Mouse (Mus musculus) neural tube, embryonic 13.5 days (tissue): ENCODE data around the gene Bdh2. TPM values are rescaled to one million over a fixed set of nuclear protein-coding genes. Genes with fewer than 3 reads are reported as not detected.

ENCODE experiments used
- ATAC-seq: fragments of 200-750 bp; cut with Nextera tagmentation; 2 replicates; pipeline ENCODE4 v1.8.0; 2017; ENCODE audit warnings: low read depth, mild to moderate bottlenecking, moderate TSS enrichment, moderate library complexity
- H3K27ac ChIP-seq: fragments of 300-500 bp; sonication (generic); replicated peaks from 2 replicates; pipeline ENCODE4 v1.5.1; 2015; ENCODE audit warnings: moderate library complexity, mild to moderate bottlenecking, inconsistent platforms
- H3K27me3 ChIP-seq: fragments of 300-500 bp; sonication (generic); 2 replicates; pipeline ENCODE4 v1.6.1; 2015; ENCODE audit warnings: mild to moderate bottlenecking, inconsistent platforms
- H3K36me3 ChIP-seq: fragments of 300-500 bp; sonication (generic); 2 replicates; pipeline ENCODE4 v1.6.1; 2015; ENCODE audit warnings: mild to moderate bottlenecking, inconsistent platforms
- H3K4me1 ChIP-seq: fragments of 300-500 bp; sonication (generic); replicated peaks from 2 replicates; pipeline ENCODE4 v1.6.1; 2015; ENCODE audit warnings: inconsistent platforms
- H3K4me2 ChIP-seq: fragments of 300-500 bp; sonication (generic); 2 replicates; pipeline ENCODE4 v1.6.1; 2015; ENCODE audit warnings: inconsistent platforms, mild to moderate bottlenecking, moderate library complexity
- H3K4me3 ChIP-seq: fragments of 300-500 bp; sonication (generic); 2 replicates; pipeline ENCODE4 v1.5.1; 2015; ENCODE audit warnings: mild to moderate bottlenecking, inconsistent platforms
- H3K9ac ChIP-seq: fragments of 300-500 bp; sonication (generic); 2 replicates; pipeline ENCODE4 v1.6.1; 2015; ENCODE audit warnings: moderate library complexity, mild to moderate bottlenecking, inconsistent platforms
- H3K9me3 ChIP-seq: fragments of 300-500 bp; sonication (generic); 2 replicates; pipeline ENCODE4 v1.6.1; 2016; ENCODE audit warnings: inconsistent platforms
- WGBS: fragments of 180-500 bp; shearing (Covaris S2); methylation state at CpG from one replicate; pipeline ENCODE4 v1.1.7; 2015; 5-methylcytosine and 5-hydroxymethylcytosine counted together
- polyA plus RNA-seq: library from polyadenylated mRNA; unstranded; fragments of >200 nt; fragmentation: Nextera tagmentation; extraction: Ambion mirVana; gene quantifications from 2 replicates; pipeline ENCODE4 v1.2.1, GENCODE M21; 2015

Gene Bdh2
- polyA plus RNA-seq, 1 experiment from 2014 or later = 3.5 TPM

DNA sequence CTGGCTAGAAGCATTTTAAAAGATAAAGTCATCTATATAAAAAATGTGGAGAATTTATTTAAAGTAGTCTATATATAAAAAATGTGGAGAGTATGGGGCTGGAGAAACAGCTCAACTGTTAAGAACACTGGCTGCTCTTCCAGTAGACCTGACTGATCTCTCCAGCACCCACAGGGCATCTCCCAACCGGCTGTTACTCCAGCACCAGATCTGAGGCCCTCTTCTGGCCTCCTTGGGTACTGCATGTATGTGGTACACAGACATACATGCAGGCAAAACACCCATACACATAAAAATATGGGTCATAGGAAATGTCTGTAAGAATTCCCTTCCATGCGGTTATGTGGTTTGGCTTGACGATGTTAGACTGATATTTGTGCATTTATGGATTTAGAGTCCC, 47.5 kb downstream of the Bdh2 start:
- no peak overlapping the region for H3K27ac ChIP-seq

DNA sequence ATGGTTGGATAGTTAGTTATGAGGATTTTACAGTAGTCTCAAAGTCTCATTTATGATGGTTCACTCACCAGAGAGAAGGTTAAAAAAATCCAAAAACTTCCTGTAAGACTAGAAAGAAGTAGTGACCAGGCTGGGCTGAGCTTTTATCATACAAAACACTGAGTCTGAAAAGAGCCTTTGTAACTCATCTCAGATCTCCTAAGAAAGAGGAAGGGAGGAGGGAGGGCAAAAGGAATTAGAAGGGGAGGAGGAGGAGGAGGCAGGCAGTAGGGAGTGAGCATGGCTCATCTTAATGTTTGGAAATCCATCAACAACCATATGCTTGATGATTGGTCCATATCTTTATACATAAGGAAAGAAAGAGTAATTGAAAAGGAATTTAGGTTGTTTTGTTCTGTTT, 51.7 kb downstream of the Bdh2 start:
- Histone ChIP-seq H3K4me1 (no peaks in the 10 kb centered on the region), H3K4me2 (no peak overlapping the region), H3K27ac (no peak overlapping the region), H3K36me3 (no peaks in the 10 kb centered on the region), H3K27me3 (no peaks in the 10 kb centered on the region), H3K4me3 (no peak overlapping the region), H3K9me3 (no peaks in the 10 kb centered on the region), H3K9ac (no peak overlapping the region)
- ATAC-seq = no peak

More for the DNA sequence above, 47.5 kb downstream of the Bdh2 start:
- Histone ChIP-seq H3K4me2 (no peak overlapping the region), H3K9ac (no peak overlapping the region), H3K9me3 (no peaks in the 10 kb centered on the region), H3K36me3 (no peaks in the 10 kb centered on the region), H3K4me1 (peaks cover 4% of the 10 kb centered on the region; the same call in 1 of the 2 replicates), H3K27me3 (no peaks in the 10 kb centered on the region), H3K4me3 (no peak overlapping the region)
- WGBS = 40% methylated on average over 3 of the region's 3 CpGs
- no peak for ATAC-seq

DNA sequence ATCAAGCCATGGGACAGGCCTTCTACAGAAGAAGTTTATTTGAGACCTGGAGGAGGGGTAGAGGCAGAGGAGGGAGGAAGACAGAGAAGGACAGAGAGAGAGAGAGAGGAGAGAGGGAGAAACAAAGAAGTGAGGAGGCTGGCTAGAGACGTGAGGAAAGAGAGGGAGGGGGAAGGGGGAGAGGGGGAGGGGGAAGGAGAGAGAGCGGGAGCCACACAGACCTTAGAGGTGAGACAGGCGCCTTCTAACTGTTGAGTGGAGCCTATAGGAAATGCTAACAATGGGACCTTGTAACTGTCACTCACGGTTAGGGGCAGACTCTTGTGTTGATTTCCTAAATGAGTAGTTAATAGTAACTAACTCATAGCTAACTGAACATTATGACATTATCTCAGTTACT, 52.7 kb downstream of the Bdh2 start:
- ATAC-seq = no peak
- WGBS = 40% methylated on average over 4 of the region's 4 CpGs
- H3K27me3 ChIP-seq = no peaks in the 10 kb centered on the region
- H3K9me3 ChIP-seq = no peaks in the 10 kb centered on the region
- no peak overlapping the region for H3K4me3 ChIP-seq
- no peak overlapping the region for H3K27ac ChIP-seq
- no peak overlapping the region for H3K9ac ChIP-seq
- H3K36me3 ChIP-seq = no peaks in the 10 kb centered on the region
- no peaks in the 10 kb centered on the region for H3K4me1 ChIP-seq
- H3K4me2 ChIP-seq = no peak overlapping the region

DNA sequence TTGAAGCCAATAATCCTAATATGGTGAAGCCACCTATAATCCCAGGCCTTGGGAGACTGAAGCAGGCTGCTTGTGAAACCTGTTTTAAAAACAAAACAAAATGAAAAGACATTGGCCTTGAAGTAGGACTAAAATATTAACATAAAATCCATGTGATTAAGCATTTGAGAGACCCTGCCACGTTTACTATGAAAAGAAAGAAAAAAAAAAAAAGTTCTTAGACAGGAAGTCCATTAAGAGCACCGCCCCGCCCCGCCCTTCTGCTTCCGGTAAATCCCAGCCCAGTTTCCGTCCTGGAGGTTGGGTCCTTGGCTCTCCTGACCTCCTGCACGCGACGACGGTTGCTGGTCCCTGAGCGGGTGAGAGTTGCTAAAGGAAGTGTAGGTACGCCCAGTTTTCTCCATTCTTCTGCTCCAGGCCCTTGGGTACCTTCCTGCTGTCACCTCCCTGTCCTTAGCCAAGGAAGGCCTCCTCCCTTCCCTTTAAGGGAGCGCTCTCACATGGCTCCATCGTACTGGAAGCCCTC, 66.8 kb downstream of the Bdh2 start, which contains the start of gene Slc9b1:
Gene Slc9b1 (plus strand): TSS at position 291 of the 526 bp plus-strand sequence.
- Histone ChIP-seq H3K36me3 (no peaks in the 10 kb centered on the region), H3K4me3 (no peak within 1 kb of the TSS), H3K27me3 (no peaks in the 10 kb centered on the region), H3K9ac (no peak within 1 kb of the TSS), H3K9me3 (no peaks in the 10 kb centered on the region), H3K4me2 (no peak within 1 kb of the TSS), H3K4me1 (no peaks in the 10 kb centered on the region), H3K27ac (no peak within 1 kb of the TSS)
- no peak for ATAC-seq
- 80% methylated on average over 14 of the region's 14 CpGs for WGBS

DNA sequence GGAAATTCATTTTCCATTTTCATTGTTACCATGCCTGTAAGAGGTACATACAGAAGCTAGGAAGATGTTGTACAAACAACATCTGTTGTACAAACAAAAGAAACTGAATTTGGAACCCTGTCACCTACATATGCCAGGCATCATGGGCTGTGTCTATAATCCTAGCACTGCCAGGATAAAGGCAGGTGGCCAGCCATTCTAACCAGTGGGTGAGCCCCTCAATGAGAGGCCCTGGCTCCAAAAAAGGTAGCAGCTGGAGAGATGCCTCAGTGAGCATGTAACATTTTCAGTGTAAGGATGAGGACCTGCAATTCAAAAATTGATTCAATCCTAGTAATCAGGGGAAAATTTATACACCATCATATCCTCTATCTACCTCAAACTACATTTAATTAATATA, 68.0 kb downstream of the Bdh2 start:
- Histone ChIP-seq H3K9ac (no peak overlapping the region), H3K4me1 (no peaks in the 10 kb centered on the region), H3K27ac (no peak overlapping the region), H3K4me2 (no peak overlapping the region), H3K9me3 (no peaks in the 10 kb centered on the region), H3K27me3 (no peaks in the 10 kb centered on the region), H3K36me3 (no peaks in the 10 kb centered on the region), H3K4me3 (no peak overlapping the region)
- no peak for ATAC-seq

DNA sequence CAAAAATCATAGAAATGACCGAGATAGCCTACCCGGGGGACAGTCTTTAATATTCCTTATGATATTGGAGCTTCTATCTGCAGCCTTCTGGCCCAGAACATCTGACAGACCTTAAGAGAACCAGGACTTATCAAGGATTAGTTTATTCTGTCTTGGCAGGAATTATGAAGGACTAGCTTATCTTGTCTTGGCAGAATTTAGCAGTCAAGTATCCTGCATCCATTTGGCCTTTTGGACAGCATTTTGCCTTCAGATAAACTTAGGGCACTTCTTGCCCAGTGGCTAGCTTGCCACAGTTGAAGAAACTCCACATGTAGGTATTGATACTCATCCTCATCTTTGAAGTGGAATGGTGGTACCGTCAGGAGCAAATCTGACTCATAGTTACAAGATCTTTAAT, 70.8 kb downstream of the Bdh2 start:
- no peak overlapping the region for H3K4me3 ChIP-seq
- no peaks in the 10 kb centered on the region for H3K36me3 ChIP-seq
- no peak for ATAC-seq
- no peak overlapping the region for H3K9ac ChIP-seq
- H3K27me3 ChIP-seq = no peaks in the 10 kb centered on the region
- no peaks in the 10 kb centered on the region for H3K4me1 ChIP-seq
- no peak overlapping the region for H3K27ac ChIP-seq
- no peaks in the 10 kb centered on the region for H3K9me3 ChIP-seq
- H3K4me2 ChIP-seq = no peak overlapping the region
- 95% methylated on average over 3 of the region's 3 CpGs for WGBS

Other genes with a start within 250 kb of the Bdh2 start
- gene Cenpe, start 68.7 kb upstream of the Bdh2 start, polyA plus RNA-seq = 5.4 and 7.4 TPM in 2 replicates
- 1.5 and 1.9 TPM in 2 replicates for gene Slc9b2, start 26.5 kb downstream of the Bdh2 start, polyA plus RNA-seq
- not detected in 2 replicates for gene Slc9b1, start 66.8 kb downstream of the Bdh2 start, polyA plus RNA-seq
- 70.2 and 74.2 TPM in 2 replicates for gene Cisd2, start 142.7 kb downstream of the Bdh2 start, polyA plus RNA-seq
- gene Ube2d3, start 156.9 kb downstream of the Bdh2 start, polyA plus RNA-seq = 425 and 477 TPM in 2 replicates
- gene Manba, start 204.4 kb downstream of the Bdh2 start, polyA plus RNA-seq = 4.6 and 5.9 TPM in 2 replicates